Mouse (Mus musculus) adrenal gland, adult 18-20 months (tissue): ENCODE measurements around the gene Nxph4. TPM values are rescaled to one million over a fixed set of nuclear protein-coding genes. Genes with fewer than 3 reads are reported as not detected.

Source experiments
- DNase-seq, 2 experiments: peaks; one replicate each; pipeline ENCODE4 v3.0.0; 2021 to 2022; ENCODE audit warnings: low spot score in 2 of 2
- long read RNA-seq, 2 experiments: library from polyadenylated mRNA; stranded (forward); transcript quantifications; one replicate each; pipeline ENCODE4 v2.0.0; 2021
- total RNA-seq, 2 experiments: library from RNA; stranded (reverse); gene quantifications; 1 replicate in 1 of 2; 2 replicates in 1 of 2; pipeline ENCODE4 v1.2.3; 2021

Gene Nxph4
- total RNA-seq: 10 to 100 TPM in 1 of 2 experiments, 1 to 10 TPM in 1; 6.9 to 12.6 TPM
- long read RNA-seq, experiment 1, transcript Nxph4-201 (2 exons, 1,675 nt): major isoform, 5 of 5 reads
- long read RNA-seq, experiment 1, partial matches to known transcripts: 0 of 5 reads
- long read RNA-seq, experiment 1, other reads (novel, unspliced or antisense): 0 of 5 reads
- long read RNA-seq, experiment 2, transcript Nxph4-201 (2 exons, 1,675 nt): major isoform, 5 of 7 reads
- long read RNA-seq, experiment 2, partial matches to known transcripts: 0 of 7 reads
- long read RNA-seq, experiment 2, other reads (novel, unspliced or antisense): 2 of 7 reads

DNA sequence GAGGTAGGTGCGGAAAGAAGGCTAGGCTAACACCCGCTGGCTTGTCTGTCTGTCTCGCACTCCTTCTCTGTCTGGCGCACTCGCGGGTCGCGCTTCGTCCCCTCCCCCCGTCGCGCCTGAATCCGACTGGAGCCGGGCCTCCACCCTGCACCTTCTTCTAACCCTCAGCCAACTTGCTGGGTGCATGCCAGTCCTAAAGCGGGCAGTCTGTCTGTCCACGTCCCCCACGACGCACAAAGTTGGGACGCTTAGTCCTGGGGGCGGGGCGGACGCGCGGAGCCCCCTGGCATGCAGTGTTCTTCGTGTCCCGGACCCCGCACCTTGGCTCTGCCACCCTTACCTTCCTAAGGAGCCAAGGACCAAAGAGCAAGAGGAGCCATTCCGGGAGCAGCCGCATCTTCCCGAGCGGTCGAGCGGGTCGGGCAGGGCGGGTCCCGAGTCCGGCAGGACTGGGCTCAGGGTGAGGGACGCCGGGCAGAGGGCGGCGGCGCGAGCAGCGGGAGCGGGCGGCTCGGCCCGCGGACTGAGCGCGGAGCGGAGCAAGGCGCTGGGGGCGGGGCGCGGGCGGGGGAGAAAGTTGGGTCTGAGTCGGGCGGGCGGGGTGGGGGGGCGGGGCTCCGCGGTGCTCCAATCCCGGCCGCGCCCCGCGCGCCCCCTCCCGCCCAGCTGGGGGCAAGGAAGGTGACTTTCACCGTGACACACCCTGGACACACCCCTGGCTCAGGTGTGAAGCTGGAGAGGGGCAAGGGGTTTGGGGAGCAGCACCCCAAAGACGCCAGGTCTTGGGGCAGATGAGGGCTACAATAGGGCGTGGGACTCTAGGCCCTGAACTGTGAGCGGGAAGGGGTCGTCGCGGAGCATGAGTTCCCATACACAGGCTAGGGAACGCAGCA is at the start of gene Nxph4:
Gene Nxph4 (minus strand): TSS at position 524 of the 893 bp plus-strand sequence.
- peak in 1 of 2 experiments; percentile 38 for DNase-seq

GRCm38 (mm10) chr10:127583649-127584048 is 49.3 kb upstream of the Nxph4 start:
- DNase-seq: no peak

GRCm38 (mm10) chr10:127581291-127581690 is 46.9 kb upstream of the Nxph4 start:
- no peak for DNase-seq

DNA sequence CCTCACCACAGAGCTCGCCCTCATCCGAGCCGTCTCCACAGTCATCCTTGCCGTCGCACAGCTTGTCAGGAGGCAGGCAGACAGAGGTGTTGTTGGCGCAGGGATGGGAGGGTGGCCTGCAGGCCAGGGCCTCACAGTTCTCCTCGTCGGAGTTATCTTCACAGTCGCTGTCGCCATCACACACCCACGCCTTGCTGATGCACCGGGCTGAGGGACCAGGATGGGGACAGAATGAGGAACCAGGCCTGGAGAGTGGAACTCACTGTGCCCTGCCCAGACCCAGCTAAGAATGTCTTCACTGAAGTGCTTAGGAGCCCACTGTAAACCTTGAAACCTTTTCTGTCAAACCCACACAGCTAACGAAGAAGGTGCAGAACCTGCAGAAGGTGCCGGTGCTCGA is 43.6 kb upstream of the Nxph4 start:
- DNase-seq: no peak

GRCm38 (mm10) chr10:127577156-127577555 is 42.8 kb upstream of the Nxph4 start:
- no peak for DNase-seq

GRCm38 (mm10) chr10:127576381-127576961 is 42.1 kb upstream of the Nxph4 start:
- peak; percentile 77 for DNase-seq

GRCm38 (mm10) chr10:127575741-127576140 is 41.4 kb upstream of the Nxph4 start:
- DNase-seq: no peak

DNA sequence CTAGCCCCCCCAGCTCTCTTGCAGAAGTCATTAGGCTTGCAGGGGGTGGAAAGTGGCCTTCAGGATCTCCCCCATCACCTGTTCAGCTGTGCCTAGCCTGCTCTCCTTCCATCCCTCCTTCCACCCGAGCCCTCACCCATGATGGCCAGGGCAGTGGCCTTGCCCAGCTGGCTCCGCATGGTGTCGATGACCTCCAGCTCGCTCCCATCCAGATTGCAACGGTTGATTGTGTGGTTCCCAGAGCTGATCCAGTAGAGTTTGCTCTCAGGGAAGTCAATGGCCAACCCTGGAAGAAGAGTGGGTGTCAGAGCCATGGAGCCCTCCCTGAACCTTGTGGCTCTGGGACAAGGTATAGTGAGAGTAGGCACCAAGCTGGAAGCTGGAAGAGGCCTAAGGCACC is 37.9 kb upstream of the Nxph4 start:
- DNase-seq: no peak

GRCm38 (mm10) chr10:127570937-127571641 is 36.7 kb upstream of the Nxph4 start:
- DNase-seq: no peak

- no peak for DNase-seq
These were observed 36.0 kb upstream of the Nxph4 start for GRCm38 (mm10) chr10:127570384-127570783.

DNA sequence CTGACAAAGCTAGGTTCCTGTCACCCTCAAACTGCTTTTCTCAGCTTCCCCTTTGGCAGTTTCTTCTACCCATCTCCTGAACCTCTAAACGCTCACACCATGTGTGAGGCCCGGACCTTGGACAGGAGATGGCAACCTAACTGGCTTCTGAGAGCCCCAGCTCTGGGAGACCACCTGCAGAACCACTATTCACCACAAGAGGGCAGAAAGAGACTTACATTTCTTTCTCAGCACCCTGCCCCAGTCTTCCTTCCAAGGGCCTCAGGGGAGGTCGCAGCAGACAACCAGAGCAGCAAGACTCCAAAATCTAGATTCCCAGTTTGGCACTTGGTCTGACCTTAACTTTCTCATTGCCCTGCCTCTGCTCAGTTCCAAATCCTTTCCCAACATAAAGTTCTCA is 35.1 kb upstream of the Nxph4 start:
- DNase-seq: peak; percentile 65 to 74

GRCm38 (mm10) chr10:127566553-127567326 is 32.4 kb upstream of the Nxph4 start:
- no peak for DNase-seq

- DNase-seq: no peak
These were observed 29.9 kb upstream of the Nxph4 start for GRCm38 (mm10) chr10:127564301-127564700.

GRCm38 (mm10) chr10:127563840-127564239 is 29.5 kb upstream of the Nxph4 start:
- DNase-seq: no peak

DNA sequence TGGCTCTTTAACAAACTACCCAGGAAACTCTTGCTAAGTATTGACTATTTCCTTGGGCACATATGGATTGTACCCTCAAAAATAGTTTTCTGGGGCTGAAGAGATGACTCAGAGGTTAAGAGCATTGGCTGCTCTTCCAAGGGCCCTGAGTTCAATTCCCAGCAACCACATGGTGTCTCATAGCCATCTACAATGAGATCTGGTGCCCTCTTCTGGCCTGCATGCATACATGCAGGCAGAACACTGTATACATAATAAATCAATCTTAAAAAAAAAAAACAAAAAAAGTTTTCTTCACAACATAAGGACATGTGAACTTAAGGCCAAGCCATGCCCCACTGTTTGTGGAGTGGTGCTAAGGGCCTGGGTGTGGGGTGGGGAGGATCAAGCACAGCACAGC is 26.8 kb upstream of the Nxph4 start:
- no peak for DNase-seq

- no peak for DNase-seq
These were observed 23.0 kb upstream of the Nxph4 start for GRCm38 (mm10) chr10:127557397-127557796.

- DNase-seq: no peak
These were observed 21.3 kb upstream of the Nxph4 start for GRCm38 (mm10) chr10:127555703-127556102.

GRCm38 (mm10) chr10:127549892-127550291 is 15.5 kb upstream of the Nxph4 start:
- no peak for DNase-seq

- no peak for DNase-seq
These were observed 13.9 kb upstream of the Nxph4 start for GRCm38 (mm10) chr10:127548236-127548635.

- no peak for DNase-seq
These were observed 12.1 kb upstream of the Nxph4 start for GRCm38 (mm10) chr10:127546505-127546904.
